8 mouse cellular contexts compared by ENCODE assay signal in genomic region chr6:29473941-29474691, GRCm38 (mm10). TPM values are rescaled to one million over a fixed set of nuclear protein-coding genes. Genes with fewer than 3 reads are reported as not detected.
DNase-seq lines count a peak whose midpoint lies in the region; ATAC-seq and TF ChIP-seq lines count a peak whose summit lies in the region.

No protein-coding gene starts in this region.

- H3K27me3 ChIP-seq in hindbrain, embryonic 10.5 days (ENCODE audit: insufficient read depth, poor library complexity, severe bottlenecking) = peaks cover 49% of the 10 kb centered on the region
- no peaks in the 10 kb centered on the region for H3K27me3 ChIP-seq in lung, embryonic 15.5 days

- TF ChIP-seq POLR2A in olfactory bulb, adult 2 months (IDR thresholded peaks at IDR 0.05; ENCODE audit: insufficient read depth, low read depth, low read length) = 0 out of 2 replicates have a peak, but pooled peaks have one; percentile 25

- H3K9ac ChIP-seq in lung, embryonic 15.5 days = peak overlapping the region; percentile 23; the same call in 1 of the 2 replicates

- H3K4me1 ChIP-seq in hindbrain, embryonic 10.5 days (replicated peaks) = peaks cover 19% of the 10 kb centered on the region
- peaks cover 7% of the 10 kb centered on the region for H3K4me1 ChIP-seq in lung, embryonic 15.5 days
- peaks cover 9% of the 10 kb centered on the region for H3K4me1 ChIP-seq in olfactory bulb, adult 2 months (ENCODE audit: control insufficient read depth, insufficient read depth, low read length)

- WGBS in hindbrain, embryonic 10.5 days = 1% methylated on average over 33 of the region's 33 CpGs
- 2% methylated on average over 33 of the region's 33 CpGs for WGBS in lung, embryonic 15.5 days
- WGBS in olfactory bulb, adult 2 months = 7% methylated on average over 33 of the region's 33 CpGs

- DNase-seq in MEL-GATA-1-ER (ENCODE audit: extremely low read depth, low read depth) = peak; percentile 81
- DNase-seq in cerebellum, adult 8-10 months = peak; percentile 42
- peak; percentile 79 for DNase-seq in hindbrain, embryonic 10.5 days (ENCODE audit: low spot score)
- DNase-seq in layer of hippocampus, adult 9-11 months = peak; percentile 84
- DNase-seq in thymus, adult 18-20 months = peak; percentile 72 to 77

- H3K36me3 ChIP-seq in hindbrain, embryonic 10.5 days = peaks cover 24% of the 10 kb centered on the region
- peaks cover 8% of the 10 kb centered on the region for H3K36me3 ChIP-seq in lung, embryonic 15.5 days

- peak; percentile 97 for ATAC-seq in frontal cortex, adult (ENCODE audit: low TSS enrichment)
- peak; percentile 94 for ATAC-seq in lung, embryonic 15.5 days (ENCODE audit: borderline replicate concordance, extremely low read depth, low FRiP score, low TSS enrichment)

- peak overlapping the region; percentile 63 for H3K27ac ChIP-seq in hindbrain, embryonic 10.5 days
- H3K27ac ChIP-seq in lung, embryonic 15.5 days = no peak overlapping the region
- no peak overlapping the region for H3K27ac ChIP-seq in olfactory bulb, adult 2 months (ENCODE audit: insufficient read depth, low read depth, low read length)

- no peak for TF ChIP-seq CTCF in olfactory bulb, adult 2 months (IDR thresholded peaks at IDR 0.05; ENCODE audit: insufficient read depth, low read depth, low read length)

- peak overlapping the region; percentile 76 for H3K4me2 ChIP-seq in lung, embryonic 15.5 days

- H3K9me3 ChIP-seq in hindbrain, embryonic 10.5 days = no peaks in the 10 kb centered on the region
- no peaks in the 10 kb centered on the region for H3K9me3 ChIP-seq in lung, embryonic 15.5 days

- H3K4me3 ChIP-seq in hindbrain, embryonic 10.5 days = peak overlapping the region; percentile 59
- H3K4me3 ChIP-seq in lung, embryonic 15.5 days = peak overlapping the region; percentile 44
- H3K4me3 ChIP-seq in olfactory bulb, adult 2 months (ENCODE audit: insufficient read depth, low read depth, low read length) = peak overlapping the region; percentile 44

RNA-seq across cellular contexts. Expression of gene Atp6v1fnb, which starts 2.9 kb away (rescaled TPM):
- not detected in 2 replicates for polyA plus RNA-seq in hindbrain, embryonic 10.5 days (2016; fragmentation: Nextera tagmentation; extraction: Ambion mirVana)
- polyA plus RNA-seq in lung, embryonic 15.5 days (2015; fragmentation: Nextera tagmentation; extraction: Ambion mirVana) = not detected in 2 replicates
- not detected in 2 replicates for polyA plus RNA-seq in olfactory bulb, adult 2 months (2012; ENCODE audit: insufficient read depth, insufficient read length, low replicate concordance, missing spikeins)

RNA-seq across cellular contexts. Expression of gene Atp6v1f, which starts 6.6 kb away (rescaled TPM):
- polyA plus RNA-seq in hindbrain, embryonic 10.5 days (2016; fragmentation: Nextera tagmentation; extraction: Ambion mirVana) = 226 and 252 TPM in 2 replicates
- 201 and 209 TPM in 2 replicates for polyA plus RNA-seq in lung, embryonic 15.5 days (2015; fragmentation: Nextera tagmentation; extraction: Ambion mirVana)
- polyA plus RNA-seq in olfactory bulb, adult 2 months (2012; ENCODE audit: insufficient read depth, insufficient read length, low replicate concordance, missing spikeins) = not detected in 2 replicates

RNA-seq across cellular contexts. Expression of gene Kcp, which starts 33.6 kb away (rescaled TPM):
- 13.5 TPM in 2 replicates for polyA plus RNA-seq in hindbrain, embryonic 10.5 days (2016; fragmentation: Nextera tagmentation; extraction: Ambion mirVana)
- polyA plus RNA-seq in lung, embryonic 15.5 days (2015; fragmentation: Nextera tagmentation; extraction: Ambion mirVana) = 14.0 and 14.1 TPM in 2 replicates
- polyA plus RNA-seq in olfactory bulb, adult 2 months (2012; ENCODE audit: insufficient read depth, insufficient read length, low replicate concordance, missing spikeins) = not detected in 2 replicates

RNA-seq across cellular contexts. Expression of gene Flnc, which starts 41.1 kb away (rescaled TPM):
- 3.6 and 4.1 TPM in 2 replicates for polyA plus RNA-seq in hindbrain, embryonic 10.5 days (2016; fragmentation: Nextera tagmentation; extraction: Ambion mirVana)
- 5.8 and 6.7 TPM in 2 replicates for polyA plus RNA-seq in lung, embryonic 15.5 days (2015; fragmentation: Nextera tagmentation; extraction: Ambion mirVana)
- not detected in 2 replicates for polyA plus RNA-seq in olfactory bulb, adult 2 months (2012; ENCODE audit: insufficient read depth, insufficient read length, low replicate concordance, missing spikeins)

RNA-seq across cellular contexts. Expression of gene Irf5, which starts 52.3 kb away (rescaled TPM):
- 2.8 and 3.1 TPM in 2 replicates for polyA plus RNA-seq in hindbrain, embryonic 10.5 days (2016; fragmentation: Nextera tagmentation; extraction: Ambion mirVana)
- polyA plus RNA-seq in lung, embryonic 15.5 days (2015; fragmentation: Nextera tagmentation; extraction: Ambion mirVana) = 4.4 and 6.2 TPM in 2 replicates
- not detected in 2 replicates for polyA plus RNA-seq in olfactory bulb, adult 2 months (2012; ENCODE audit: insufficient read depth, insufficient read length, low replicate concordance, missing spikeins)

Comparison
In these comparisons a context has a peak if more than half of its experiments do, and no peak if none do; other contexts are left out.
1. RNA of gene Kcp, which starts 33.6 kb away (polyA plus RNA-seq): 14.0 to 14.1 TPM in lung, embryonic 15.5 days and 13.5 TPM in hindbrain, embryonic 10.5 days; not detected in olfactory bulb, adult 2 months; every median in the first group is over 10 times any median in the second.
2. Peak in every context shown above with its lines, with median percentiles within 50 percentile points of each other: DNase-seq and H3K4me3 ChIP-seq.